ENCODE assay signal across 8 mouse cellular contexts in genomic region chr6:29164314-29165244, GRCm38 (mm10). TPM values are rescaled to one million over a fixed set of nuclear protein-coding genes. Genes with fewer than 3 reads are reported as not detected.
DNase-seq lines count a peak whose midpoint lies in the region; ATAC-seq and TF ChIP-seq lines count a peak whose summit lies in the region.

Rbm28 (minus strand) TSS chr6:29165006.

- peaks cover 38% of the 10 kb centered on the region for H3K27me3 ChIP-seq in CH12.LX (replicated peaks)
- H3K27me3 ChIP-seq in forebrain, embryonic 10.5 days (ENCODE audit: poor library complexity, severe bottlenecking): peaks cover 38% of the 10 kb centered on the region
- peaks cover 31% of the 10 kb centered on the region for H3K27me3 ChIP-seq in heart, embryonic 15.5 days
- H3K27me3 ChIP-seq in liver, embryonic 14.5 days (ENCODE audit: control insufficient read depth, insufficient read depth, low read length): peaks cover 33% of the 10 kb centered on the region
- peaks cover 19% of the 10 kb centered on the region for H3K27me3 ChIP-seq in neural tube, embryonic 11.5 days (ENCODE audit: control insufficient read depth, insufficient read depth, low read length)
- 0 out of 2 replicates have a peak, but pooled peaks cover 4% of the 10 kb centered on the region for H3K27me3 ChIP-seq in stomach, postnatal 0 days (ENCODE audit: control insufficient read depth, insufficient read depth, low read length)

- no peak within 1 kb of the TSS for H3K27ac ChIP-seq in CH12.LX (ENCODE audit: insufficient read depth, low read depth)
- H3K27ac ChIP-seq in forebrain, embryonic 10.5 days: peak within 1 kb of the TSS; percentile 82
- no peak within 1 kb of the TSS for H3K27ac ChIP-seq in heart, embryonic 15.5 days
- no peak within 1 kb of the TSS for H3K27ac ChIP-seq in liver, embryonic 14.5 days
- H3K27ac ChIP-seq in neural tube, embryonic 11.5 days (ENCODE audit: low read depth, low read length): no peak within 1 kb of the TSS
- 0 out of 2 replicates have a peak within 1 kb of the TSS, but pooled peaks have one; percentile 26 for H3K27ac ChIP-seq in stomach, postnatal 0 days (replicated peaks)

- peak within 1 kb of the TSS; percentile 81 to 97 (median 94) for H3K4me3 ChIP-seq in CH12.LX (replicated peaks in 1 of 3; ENCODE audit: low read depth in 2 of 3, low read length in 2 of 3, poor library complexity in 1 of 3)
- peak within 1 kb of the TSS; percentile 90 for H3K4me3 ChIP-seq in forebrain, embryonic 10.5 days
- H3K4me3 ChIP-seq in heart, embryonic 15.5 days: peak within 1 kb of the TSS; percentile 72
- H3K4me3 ChIP-seq in liver, embryonic 14.5 days (ENCODE audit: insufficient read depth in 1 of 2, low read depth in 2 of 2, low read length in 2 of 2): peak within 1 kb of the TSS; percentile 74 to 79
- peak within 1 kb of the TSS; percentile 60 for H3K4me3 ChIP-seq in neural tube, embryonic 11.5 days (ENCODE audit: low read depth, low read length)
- H3K4me3 ChIP-seq in stomach, postnatal 0 days (ENCODE audit: low read depth, low read length): peak within 1 kb of the TSS; percentile 67

- WGBS in forebrain, embryonic 10.5 days: 8% methylated on average over 42 of the region's 42 CpGs
- WGBS in heart, embryonic 15.5 days: 7% methylated on average over 42 of the region's 42 CpGs
- 8% methylated on average over 42 of the region's 42 CpGs for WGBS in liver, embryonic 14.5 days (ENCODE audit: insufficient replicate concordance)
- WGBS in neural tube, embryonic 11.5 days: 8% methylated on average over 42 of the region's 42 CpGs
- WGBS in stomach, postnatal 0 days: 6% methylated on average over 42 of the region's 42 CpGs

- ATAC-seq in heart, embryonic 15.5 days (replicated peaks; ENCODE audit: insufficient number of reproducible peaks, insufficient read depth, low FRiP score, low read depth): peak; percentile 54
- ATAC-seq in liver, embryonic 14.5 days (ENCODE audit: insufficient read depth): peak; percentile 87
- ATAC-seq in neural tube, embryonic 11.5 days (ENCODE audit: insufficient read depth, low FRiP score, low TSS enrichment): peak; percentile 72; the same call in 1 of the 2 replicates
- ATAC-seq in stomach, postnatal 0 days (ENCODE audit: low FRiP score, low TSS enrichment): peak; percentile 88

- TF ChIP-seq POLR2A in CH12.LX (IDR thresholded peaks at IDR 0.05; ENCODE audit: low read depth, low read length): peak; percentile 95

- no peak for TF ChIP-seq CTCF in CH12.LX (conservative IDR thresholded peaks at IDR 0.05 in 1 of 2, IDR thresholded peaks at IDR 0.05 in 1 of 2; ENCODE audit: low read depth in 2 of 2, low read length in 2 of 2)
- TF ChIP-seq CTCF in liver, embryonic 14.5 days (IDR thresholded peaks at IDR 0.05; ENCODE audit: low read depth): no peak
- no peak for TF ChIP-seq CTCF in stomach, postnatal 0 days (IDR thresholded peaks at IDR 0.05; ENCODE audit: low read depth)

- peak within 1 kb of the TSS; percentile 74 for H3K9ac ChIP-seq in CH12.LX (ENCODE audit: insufficient read depth, low read depth)
- H3K9ac ChIP-seq in heart, embryonic 15.5 days: peak within 1 kb of the TSS; percentile 67
- H3K9ac ChIP-seq in liver, embryonic 14.5 days (replicated peaks): peak within 1 kb of the TSS; percentile 80
- peak within 1 kb of the TSS; percentile 49 for H3K9ac ChIP-seq in neural tube, embryonic 11.5 days (ENCODE audit: low read length)
- H3K9ac ChIP-seq in stomach, postnatal 0 days (ENCODE audit: low read length): peak within 1 kb of the TSS; percentile 74

- no peak for TF ChIP-seq EP300 in CH12.LX (IDR thresholded peaks at IDR 0.05; ENCODE audit: low read length)
- no peak for TF ChIP-seq EP300 in liver, embryonic 14.5 days (IDR thresholded peaks at IDR 0.05; ENCODE audit: low read depth)
- TF ChIP-seq EP300 in stomach, postnatal 0 days (optimal IDR thresholded peaks at IDR 0.05): no peak

- no peaks in the 10 kb centered on the region for H3K9me3 ChIP-seq in CH12.LX (replicated peaks; ENCODE audit: low read length)
- no peaks in the 10 kb centered on the region for H3K9me3 ChIP-seq in forebrain, embryonic 10.5 days
- H3K9me3 ChIP-seq in heart, embryonic 15.5 days (replicated peaks): no peaks in the 10 kb centered on the region
- no peaks in the 10 kb centered on the region for H3K9me3 ChIP-seq in liver, embryonic 14.5 days (ENCODE audit: control insufficient read depth, low read length)
- no peaks in the 10 kb centered on the region for H3K9me3 ChIP-seq in neural tube, embryonic 11.5 days (ENCODE audit: control insufficient read depth, low read length)
- no peaks in the 10 kb centered on the region for H3K9me3 ChIP-seq in stomach, postnatal 0 days (ENCODE audit: control insufficient read depth, low read length)

- no peak for TF ChIP-seq RAD21 in CH12.LX (IDR thresholded peaks at IDR 0.05; ENCODE audit: low read depth, low read length)

- peak within 1 kb of the TSS; percentile 68 for H3K4me2 ChIP-seq in CH12.LX (ENCODE audit: insufficient read depth, low read depth, poor library complexity, severe bottlenecking)
- H3K4me2 ChIP-seq in heart, embryonic 15.5 days: peak within 1 kb of the TSS; percentile 91
- H3K4me2 ChIP-seq in liver, embryonic 14.5 days (ENCODE audit: low read depth): peak within 1 kb of the TSS; percentile 74
- peak within 1 kb of the TSS; percentile 75 for H3K4me2 ChIP-seq in neural tube, embryonic 11.5 days (ENCODE audit: low read depth)
- H3K4me2 ChIP-seq in stomach, postnatal 0 days (replicated peaks; ENCODE audit: low read depth): peak within 1 kb of the TSS; percentile 62

- in situ Hi-C loops in CH12.LX (cut with MboI; ENCODE audit: low pct_ligation_motif_present, low pct_unique_long_range_greater_than_20kb, low sequenced_read_pairs): loop anchor here (5.0 kb wide), 3 partner anchors 38 to 113 kb away; partner anchors contain the start of gene Fam71f2

- dilution Hi-C loops in CH12.LX (cut with MboI; ENCODE audit: extremely low pct_ligation_motif_present, extremely low pct_unique_long_range_greater_than_20kb, low sequenced_read_pairs): no loop called here

- peaks cover 37% of the 10 kb centered on the region for H3K79me2 ChIP-seq in CH12.LX (replicated peaks; ENCODE audit: control insufficient read depth, extremely low read depth, insufficient read depth, poor library complexity, severe bottlenecking)

- peak; percentile 98 for DNase-seq in CH12.LX (ENCODE audit: extremely low read depth)
- DNase-seq in c-Kit-positive CD71-negative TER-119-negative erythroid progenitor cells, embryonic 14.5 days (ENCODE audit: low read depth): peak; percentile 97
- DNase-seq in forebrain, embryonic 10.5 days (ENCODE audit: extremely low spot score, low spot score): peak; percentile 81
- DNase-seq in kidney, postnatal 25 days: peak; percentile 90
- peak; percentile 87 to 88 (median 88) for DNase-seq in liver, embryonic 14.5 days (ENCODE audit: low read depth in 3 of 3, low spot score in 3 of 3)
- DNase-seq in neural tube, embryonic 11.5 days (ENCODE audit: low spot score): peak; percentile 86
- peak; percentile 86 for DNase-seq in stomach, postnatal 0 days (ENCODE audit: low spot score)

- H3K36me3 ChIP-seq in CH12.LX (replicated peaks in 1 of 2; ENCODE audit: control insufficient read depth in 1 of 2, insufficient read depth in 1 of 2, low read length in 1 of 2): peaks cover 8 to 21% of the 10 kb centered on the region in 2 experiments
- H3K36me3 ChIP-seq in forebrain, embryonic 10.5 days (replicated peaks): peaks cover 7% of the 10 kb centered on the region
- 0 out of 2 replicates have a peak, but pooled peaks cover 3% of the 10 kb centered on the region for H3K36me3 ChIP-seq in heart, embryonic 15.5 days
- H3K36me3 ChIP-seq in liver, embryonic 14.5 days (replicated peaks; ENCODE audit: control insufficient read depth, insufficient read depth, low read depth): no peaks in the 10 kb centered on the region; the same call in 1 of the 2 replicates
- H3K36me3 ChIP-seq in neural tube, embryonic 11.5 days (ENCODE audit: control insufficient read depth, insufficient read depth, low read length): no peaks in the 10 kb centered on the region
- no peaks in the 10 kb centered on the region; the same call in 1 of the 2 replicates for H3K36me3 ChIP-seq in stomach, postnatal 0 days (ENCODE audit: control insufficient read depth, insufficient read depth, low read length)

- H3K4me1 ChIP-seq in CH12.LX (ENCODE audit: control insufficient read depth in 1 of 2, insufficient read depth in 2 of 2): peaks cover 5 to 21% of the 10 kb centered on the region in 2 experiments; a peak in 2 of 4 replicates
- H3K4me1 ChIP-seq in forebrain, embryonic 10.5 days: peaks cover 16% of the 10 kb centered on the region
- peaks cover 10% of the 10 kb centered on the region for H3K4me1 ChIP-seq in heart, embryonic 15.5 days (replicated peaks)
- H3K4me1 ChIP-seq in liver, embryonic 14.5 days (replicated peaks; ENCODE audit: control insufficient read depth in 2 of 2, insufficient read depth in 2 of 2, low read length in 1 of 2): peaks cover 3 to 5% of the 10 kb centered on the region in 2 experiments; a peak in 3 of 4 replicates
- 0 out of 2 replicates have a peak, but pooled peaks cover 3% of the 10 kb centered on the region for H3K4me1 ChIP-seq in neural tube, embryonic 11.5 days (ENCODE audit: control insufficient read depth, insufficient read depth, low read length)
- 0 out of 2 replicates have a peak, but pooled peaks cover 2% of the 10 kb centered on the region for H3K4me1 ChIP-seq in stomach, postnatal 0 days (replicated peaks; ENCODE audit: control insufficient read depth, insufficient read depth)

TF ChIP-seq in CH12.LX, 34 proteins besides CTCF, POLR2A, EP300 and RAD21 (continues in another document):
- peak; percentile 59 for TF ChIP-seq NRF1 (IDR thresholded peaks at IDR 0.05; ENCODE audit: low read depth, low read length)
- peak; percentile 88 for TF ChIP-seq SIN3A (IDR thresholded peaks at IDR 0.05; ENCODE audit: low read length)
- no peak for TF ChIP-seq PAX5 (IDR thresholded peaks at IDR 0.05; ENCODE audit: low read length)
- peak; percentile 87; the same call in 1 of the 2 replicates for TF ChIP-seq MAZ (IDR thresholded peaks at IDR 0.05; ENCODE audit: low read depth, low read length)
- TF ChIP-seq USF1 (IDR thresholded peaks at IDR 0.05; ENCODE audit: low read depth, low read length): 0 out of 2 replicates have a peak, but pooled peaks have one; percentile 2
- TF ChIP-seq ZKSCAN1 (IDR thresholded peaks at IDR 0.05; ENCODE audit: borderline replicate concordance, low read depth, low read length): no peak

RNA-seq across cellular contexts. Expression of gene Rbm28, which starts in this region (rescaled TPM):
- total RNA-seq in CH12.LX (2012; rRNA removed): 37.6 and 46.7 TPM in 2 replicates
- total RNA-seq in CH12.LX (2014; rRNA removed): 56.2 and 63.9 TPM in 2 replicates
- 103 and 109 TPM in 2 replicates for polyA plus RNA-seq in CH12.LX (2012; ENCODE audit: insufficient read length, low read depth)
- 53.8 and 58.1 TPM in 2 replicates for polyA plus RNA-seq in forebrain, embryonic 10.5 days (2016; fragmentation: Nextera tagmentation; extraction: Ambion mirVana)
- polyA plus RNA-seq in heart, embryonic 15.5 days (2015; fragmentation: Nextera tagmentation; extraction: Ambion mirVana): 22.8 and 28.8 TPM in 2 replicates
- 6.8 and 11.6 TPM in 2 replicates for polyA plus RNA-seq in liver, embryonic 14.5 days (2012; rRNA removed)
- 9.9 and 13.8 TPM in 2 replicates for polyA plus RNA-seq in liver, embryonic 14.5 days (2014; fragmentation: Nextera tagmentation; extraction: Ambion mirVana)
- polyA plus RNA-seq in neural tube, embryonic 11.5 days (2014; fragmentation: Nextera tagmentation; extraction: Ambion mirVana): 70.7 and 71.3 TPM in 2 replicates
- polyA plus RNA-seq in stomach, postnatal 0 days (2015; fragmentation: Nextera tagmentation; extraction: Ambion mirVana): 10.8 and 11.8 TPM in 2 replicates

Comparison
In these comparisons a context has a peak if more than half of its experiments do, and no peak if none do; other contexts are left out.
1. H3K27ac ChIP-seq: peak in forebrain, embryonic 10.5 days (single experiment) and stomach, postnatal 0 days (single experiment); none in CH12.LX (single experiment), heart, embryonic 15.5 days (single experiment), liver, embryonic 14.5 days (single experiment) and neural tube, embryonic 11.5 days (single experiment).
2. Peak in every context shown above with its lines, with median percentiles within 50 percentile points of each other: DNase-seq, H3K4me2 ChIP-seq, H3K4me3 ChIP-seq, H3K9ac ChIP-seq and ATAC-seq.